8 mouse cellular contexts compared by ENCODE assay signal in genomic region chr13:20133602-20134394, GRCm38 (mm10). TPM values are rescaled to one million over a fixed set of nuclear protein-coding genes. Genes with fewer than 3 reads are reported as not detected.
DNase-seq lines count a peak whose midpoint lies in the region; ATAC-seq and TF ChIP-seq lines count a peak whose summit lies in the region.

No protein-coding gene starts in this region.

- in situ Hi-C loops in CH12.LX (cut with MboI; ENCODE audit: low pct_ligation_motif_present, low pct_unique_long_range_greater_than_20kb, low sequenced_read_pairs) = no loop called here

- ATAC-seq in forebrain, embryonic 12.5 days (ENCODE audit: low FRiP score) = no peak
- ATAC-seq in kidney, embryonic 16.5 days (ENCODE audit: low FRiP score, low TSS enrichment) = peak; percentile 78
- no peak for ATAC-seq in midbrain, embryonic 16.5 days

- no peak overlapping the region for H3K4me3 ChIP-seq in forebrain, embryonic 10.5 days
- H3K4me3 ChIP-seq in forebrain, embryonic 12.5 days (replicated peaks) = no peak overlapping the region
- H3K4me3 ChIP-seq in CH12.LX (replicated peaks in 1 of 3; ENCODE audit: low read depth in 2 of 3, low read length in 2 of 3, poor library complexity in 1 of 3) = no peak overlapping the region
- H3K4me3 ChIP-seq in heart, adult 2 months = no peak overlapping the region
- no peak overlapping the region for H3K4me3 ChIP-seq in kidney, embryonic 16.5 days (ENCODE audit: low read length)
- no peak overlapping the region for H3K4me3 ChIP-seq in midbrain, embryonic 16.5 days (ENCODE audit: low read depth, low read length)

- DNase-seq in forebrain, embryonic 10.5 days (ENCODE audit: extremely low spot score, low spot score) = no peak
- peak; percentile 62 for DNase-seq in CH12.LX (ENCODE audit: extremely low read depth)
- peak; percentile 62 for DNase-seq in heart, adult 2 months
- DNase-seq in spleen, adult 18-20 months = no peak
- DNase-seq in cerebellum, adult 11-12 months = no peak

- 65% methylated on average over 6 of the region's 6 CpGs for WGBS in forebrain, embryonic 10.5 days
- WGBS in forebrain, embryonic 12.5 days = 63% methylated on average over 6 of the region's 6 CpGs
- WGBS in heart, adult 2 months = 27% methylated on average over 6 of the region's 6 CpGs
- WGBS in kidney, embryonic 16.5 days = 43% methylated on average over 6 of the region's 6 CpGs
- WGBS in midbrain, embryonic 16.5 days = 61% methylated on average over 6 of the region's 6 CpGs

- TF ChIP-seq RAD21 in CH12.LX (IDR thresholded peaks at IDR 0.05; ENCODE audit: low read depth, low read length) = no peak

- no peaks in the 10 kb centered on the region; the same call in 1 of the 2 replicates for H3K79me2 ChIP-seq in CH12.LX (replicated peaks; ENCODE audit: control insufficient read depth, extremely low read depth, insufficient read depth, poor library complexity, severe bottlenecking)
- H3K79me2 ChIP-seq in heart, adult 2 months (replicated peaks; ENCODE audit: control insufficient read depth, insufficient read depth, low read length) = 0 out of 2 replicates have a peak, but pooled peaks cover 2% of the 10 kb centered on the region

- TF ChIP-seq EP300 in CH12.LX (IDR thresholded peaks at IDR 0.05; ENCODE audit: low read length) = peak; percentile 23; the same call in 1 of the 2 replicates
- no peak for TF ChIP-seq EP300 in heart, adult 2 months (IDR thresholded peaks at IDR 0.05; ENCODE audit: insufficient read depth, low read depth, low read length)

- 0 out of 2 replicates have a peak, but pooled peaks have one; percentile 21 for TF ChIP-seq POLR2A in CH12.LX (IDR thresholded peaks at IDR 0.05; ENCODE audit: low read depth, low read length)
- TF ChIP-seq POLR2A in heart, adult 2 months (IDR thresholded peaks at IDR 0.05; ENCODE audit: insufficient read depth, low read depth, low read length) = no peak

- peak overlapping the region; percentile 35 for H3K27ac ChIP-seq in forebrain, embryonic 10.5 days
- no peak overlapping the region for H3K27ac ChIP-seq in forebrain, embryonic 12.5 days
- H3K27ac ChIP-seq in CH12.LX (ENCODE audit: insufficient read depth, low read depth) = peak overlapping the region; percentile 73
- peak overlapping the region; percentile 55 for H3K27ac ChIP-seq in heart, adult 2 months
- H3K27ac ChIP-seq in kidney, embryonic 16.5 days (ENCODE audit: low read length) = peak overlapping the region; percentile 78
- H3K27ac ChIP-seq in midbrain, embryonic 16.5 days (ENCODE audit: low read length) = 0 out of 2 replicates have a peak overlapping the region, but pooled peaks have one; percentile 24

- H3K4me2 ChIP-seq in forebrain, embryonic 12.5 days = no peak overlapping the region
- peak overlapping the region; percentile 57 for H3K4me2 ChIP-seq in CH12.LX (ENCODE audit: insufficient read depth, low read depth, poor library complexity, severe bottlenecking)
- H3K4me2 ChIP-seq in kidney, embryonic 16.5 days (replicated peaks; ENCODE audit: low read depth, low read length) = no peak overlapping the region
- H3K4me2 ChIP-seq in midbrain, embryonic 16.5 days (ENCODE audit: low read length) = no peak overlapping the region

- H3K9me3 ChIP-seq in forebrain, embryonic 10.5 days = no peaks in the 10 kb centered on the region
- no peaks in the 10 kb centered on the region for H3K9me3 ChIP-seq in forebrain, embryonic 12.5 days
- peaks cover 5% of the 10 kb centered on the region for H3K9me3 ChIP-seq in CH12.LX (replicated peaks; ENCODE audit: low read length)
- no peaks in the 10 kb centered on the region for H3K9me3 ChIP-seq in kidney, embryonic 16.5 days (ENCODE audit: low read length)
- no peaks in the 10 kb centered on the region for H3K9me3 ChIP-seq in midbrain, embryonic 16.5 days (replicated peaks; ENCODE audit: control insufficient read depth, low read length, poor library complexity, severe bottlenecking)

- intact Hi-C loops in heart, adult 2 months (cut with DNase I) = loop anchor here (5.0 kb wide), 1 partner anchor 49 kb away; no protein-coding TSS in a partner anchor

- peaks cover 28% of the 10 kb centered on the region for H3K4me1 ChIP-seq in forebrain, embryonic 10.5 days
- peaks cover 7% of the 10 kb centered on the region for H3K4me1 ChIP-seq in forebrain, embryonic 12.5 days
- H3K4me1 ChIP-seq in CH12.LX (ENCODE audit: control insufficient read depth in 1 of 2, insufficient read depth in 2 of 2) = peaks cover 32 to 90% of the 10 kb centered on the region in 2 experiments
- H3K4me1 ChIP-seq in heart, adult 2 months (ENCODE audit: control insufficient read depth, insufficient read depth, low read length) = peaks cover 17% of the 10 kb centered on the region
- peaks cover 18% of the 10 kb centered on the region for H3K4me1 ChIP-seq in kidney, embryonic 16.5 days (ENCODE audit: insufficient read depth, low read length)
- H3K4me1 ChIP-seq in midbrain, embryonic 16.5 days (ENCODE audit: control insufficient read depth, insufficient read depth, low read length) = peaks cover 4% of the 10 kb centered on the region; the same call in 1 of the 2 replicates

- dilution Hi-C loops in CH12.LX (cut with MboI; ENCODE audit: extremely low pct_ligation_motif_present, extremely low pct_unique_long_range_greater_than_20kb, low sequenced_read_pairs) = no loop called here

- no peak for TF ChIP-seq CTCF in CH12.LX (conservative IDR thresholded peaks at IDR 0.05 in 1 of 2, IDR thresholded peaks at IDR 0.05 in 1 of 2; ENCODE audit: low read depth in 2 of 2, low read length in 2 of 2)
- TF ChIP-seq CTCF in heart, adult 2 months (IDR thresholded peaks at IDR 0.05) = no peak

- no peaks in the 10 kb centered on the region for H3K36me3 ChIP-seq in forebrain, embryonic 10.5 days (replicated peaks)
- no peaks in the 10 kb centered on the region for H3K36me3 ChIP-seq in forebrain, embryonic 12.5 days (replicated peaks)
- H3K36me3 ChIP-seq in CH12.LX (replicated peaks in 1 of 2; ENCODE audit: control insufficient read depth in 1 of 2, insufficient read depth in 1 of 2, low read length in 1 of 2) = peaks cover 0 to 14% of the 10 kb centered on the region in 2 experiments
- peaks cover 4% of the 10 kb centered on the region for H3K36me3 ChIP-seq in heart, adult 2 months (ENCODE audit: control insufficient read depth, insufficient read depth, low read length)
- H3K36me3 ChIP-seq in kidney, embryonic 16.5 days (ENCODE audit: insufficient read depth, low read length) = no peaks in the 10 kb centered on the region
- no peaks in the 10 kb centered on the region for H3K36me3 ChIP-seq in midbrain, embryonic 16.5 days (ENCODE audit: control insufficient read depth, insufficient read depth, low read length)

- H3K27me3 ChIP-seq in forebrain, embryonic 10.5 days (ENCODE audit: poor library complexity, severe bottlenecking) = no peaks in the 10 kb centered on the region
- H3K27me3 ChIP-seq in forebrain, embryonic 12.5 days = peaks cover 12% of the 10 kb centered on the region; the same call in 1 of the 2 replicates
- H3K27me3 ChIP-seq in CH12.LX (replicated peaks) = no peaks in the 10 kb centered on the region
- no peaks in the 10 kb centered on the region for H3K27me3 ChIP-seq in heart, adult 2 months (ENCODE audit: control insufficient read depth, insufficient read depth, low read length)
- no peaks in the 10 kb centered on the region for H3K27me3 ChIP-seq in kidney, embryonic 16.5 days (ENCODE audit: insufficient read depth, low read length)
- H3K27me3 ChIP-seq in midbrain, embryonic 16.5 days (ENCODE audit: control insufficient read depth, insufficient read depth, low read depth, low read length) = no peaks in the 10 kb centered on the region

- no peak overlapping the region for H3K9ac ChIP-seq in forebrain, embryonic 12.5 days
- H3K9ac ChIP-seq in CH12.LX (ENCODE audit: insufficient read depth, low read depth) = peak overlapping the region; percentile 24; the same call in 1 of the 2 replicates
- no peak overlapping the region for H3K9ac ChIP-seq in heart, adult 2 months (ENCODE audit: low read depth, low read length)
- no peak overlapping the region for H3K9ac ChIP-seq in kidney, embryonic 16.5 days (replicated peaks; ENCODE audit: low read length)
- no peak overlapping the region for H3K9ac ChIP-seq in midbrain, embryonic 16.5 days (ENCODE audit: low read depth, low read length)

TF ChIP-seq in CH12.LX, 34 proteins besides CTCF, POLR2A, EP300 and RAD21:
- TF ChIP-seq USF1 (IDR thresholded peaks at IDR 0.05; ENCODE audit: low read depth, low read length) (peak; percentile 28; the same call in 1 of the 2 replicates), MAX (IDR thresholded peaks at IDR 0.05; ENCODE audit: low read length) (0 out of 2 replicates have a peak, but pooled peaks have one; percentile 24), CHD1 (IDR thresholded peaks at IDR 0.05; ENCODE audit: low read depth, low read length) (peak; percentile 69; the same call in 1 of the 2 replicates), MEF2A (IDR thresholded peaks at IDR 0.05; ENCODE audit: borderline replicate concordance, low read depth, low read length) (no peak), ETS1 (conservative IDR thresholded peaks at IDR 0.05; ENCODE audit: low read depth, low read length) (peak; percentile 42), BHLHE40 (IDR thresholded peaks at IDR 0.05; ENCODE audit: low read depth, low read length) (peak; percentile 67)

RNA-seq across cellular contexts. Expression of gene Elmo1, which starts 43.4 kb away (rescaled TPM):
- 8.9 and 9.4 TPM in 2 replicates for polyA plus RNA-seq in forebrain, embryonic 10.5 days (2016; fragmentation: Nextera tagmentation; extraction: Ambion mirVana)
- polyA plus RNA-seq in forebrain, embryonic 12.5 days (2016; fragmentation: Nextera tagmentation; extraction: Ambion mirVana) = 17.8 and 22.8 TPM in 2 replicates
- total RNA-seq in CH12.LX (2012; rRNA removed) (32.2 and 35.8 TPM in 2 replicates), CH12.LX (2014; rRNA removed) (22.2 and 23.1 TPM in 2 replicates)
- 42.8 and 50.2 TPM in 2 replicates for polyA plus RNA-seq in CH12.LX (2012; ENCODE audit: insufficient read length, low read depth)
- 1 to 10 TPM; 7.1 to 9.1 TPM for total RNA-seq in heart, adult 2 months (2021)
- polyA plus RNA-seq in heart, adult 2 months (2012; rRNA removed) = 7.0 and 11.2 TPM in 2 replicates
- 16.5 and 16.8 TPM in 2 replicates for polyA plus RNA-seq in kidney, embryonic 16.5 days (2015; fragmentation: Nextera tagmentation; extraction: Ambion mirVana)
- 38.5 and 43.2 TPM in 2 replicates for polyA plus RNA-seq in midbrain, embryonic 16.5 days (2015; fragmentation: Nextera tagmentation; extraction: Ambion mirVana)

Comparison
In these comparisons a context has a peak if more than half of its experiments do, and no peak if none do; other contexts are left out.
1. DNase-seq: peak in CH12.LX (single experiment) and heart, adult 2 months (2 of 2); none in forebrain, embryonic 10.5 days (single experiment), spleen, adult 18-20 months (0 of 2) and cerebellum, adult 11-12 months (single experiment).